Comparison of ENCODE assay signal across 9 mouse cellular contexts in genomic region chr7:122242260-122242659, GRCm38 (mm10). TPM values are rescaled to one million over a fixed set of nuclear protein-coding genes. Genes with fewer than 3 reads are reported as not detected.
DNase-seq lines count a peak whose midpoint lies in the region; ATAC-seq and TF ChIP-seq lines count a peak whose summit lies in the region.
"Had no signal": no experiment of that assay in that cellular context is flagged by ENCODE, and none has a peak within 500 bp of the region (broad histone marks: within the 10 kb centered on the region; RNA-seq: fewer than 3 reads in every experiment).

No protein-coding gene starts in this region.

- ATAC-seq in common myeloid progenitor, adult 5-6 weeks (replicated peaks; ENCODE audit: low read depth, poor library complexity, severe bottlenecking), result peak; percentile 94
- peak; percentile 80 for ATAC-seq in inflammation-experienced regulatory T-cells, adult 6 months
- peak; percentile 85 for ATAC-seq in megakaryocyte-erythroid progenitor cell, adult 5-6 weeks (replicated peaks; ENCODE audit: low FRiP score, low TSS enrichment, poor library complexity, severe bottlenecking)

- peak in 1 of 2 experiments; percentile 16 for DNase-seq in heart, adult 2 months
- DNase-seq in heart, embryonic 10.5 days (ENCODE audit: low spot score), result no peak
- peak; percentile 25 for DNase-seq in urinary bladder, postnatal 14 days (ENCODE audit: low spot score)
- no peak for DNase-seq in urinary bladder, adult 2 months (ENCODE audit: low spot score)
- DNase-seq in gastrocnemius, adult 8-10 months (ENCODE audit: low spot score in 2 of 2), result no peak

- H3K9ac ChIP-seq in heart, adult 2 months (ENCODE audit: low read depth, low read length), result no peak overlapping the region
- H3K9ac ChIP-seq: limb, embryonic 12.5 days had no signal

- H3K9me3 ChIP-seq in heart, embryonic 10.5 days, result no peaks in the 10 kb centered on the region
- H3K9me3 ChIP-seq: limb, embryonic 12.5 days had no signal

- no peak for TF ChIP-seq POLR2A in heart, adult 2 months (IDR thresholded peaks at IDR 0.05; ENCODE audit: insufficient read depth, low read depth, low read length)

- H3K27ac ChIP-seq in heart, adult 2 months, result no peak overlapping the region
- no peak overlapping the region for H3K27ac ChIP-seq in heart, embryonic 10.5 days
- H3K27ac ChIP-seq: limb, embryonic 12.5 days had no signal

- no peak overlapping the region for H3K4me3 ChIP-seq in heart, adult 2 months
- H3K4me3 ChIP-seq in heart, embryonic 10.5 days, result no peak overlapping the region
- H3K4me3 ChIP-seq: limb, embryonic 12.5 days had no signal

- H3K79me2 ChIP-seq in heart, adult 2 months (replicated peaks; ENCODE audit: control insufficient read depth, insufficient read depth, low read length), result no peaks in the 10 kb centered on the region

- no peak for TF ChIP-seq EP300 in heart, adult 2 months (IDR thresholded peaks at IDR 0.05; ENCODE audit: insufficient read depth, low read depth, low read length)

- 0 out of 2 replicates have a peak, but pooled peaks cover 2% of the 10 kb centered on the region for H3K27me3 ChIP-seq in heart, adult 2 months (ENCODE audit: control insufficient read depth, insufficient read depth, low read length)
- no peaks in the 10 kb centered on the region for H3K27me3 ChIP-seq in heart, embryonic 10.5 days (ENCODE audit: insufficient read depth, poor library complexity, severe bottlenecking)
- H3K27me3 ChIP-seq: limb, embryonic 12.5 days had no signal

- intact Hi-C loops in heart, adult 2 months (cut with DNase I), result loop anchor here (1.0 kb wide), 1 partner anchor 43 kb away; no protein-coding TSS in a partner anchor

- no peaks in the 10 kb centered on the region for H3K4me1 ChIP-seq in heart, adult 2 months (ENCODE audit: control insufficient read depth, insufficient read depth, low read length)
- H3K4me1 ChIP-seq in heart, embryonic 10.5 days, result no peaks in the 10 kb centered on the region
- H3K4me1 ChIP-seq: limb, embryonic 12.5 days had no signal

- WGBS in heart, adult 2 months, result 40% methylated on average over 1 of the region's 1 CpGs
- WGBS in heart, embryonic 10.5 days, result 46% methylated on average over 1 of the region's 1 CpGs

- H3K36me3 ChIP-seq in heart, adult 2 months (ENCODE audit: control insufficient read depth, insufficient read depth, low read length), result no peaks in the 10 kb centered on the region
- no peaks in the 10 kb centered on the region for H3K36me3 ChIP-seq in heart, embryonic 10.5 days
- H3K36me3 ChIP-seq: limb, embryonic 12.5 days had no signal

- TF ChIP-seq CTCF in heart, adult 2 months (IDR thresholded peaks at IDR 0.05), result peak; percentile 87

RNA-seq across cellular contexts. Expression of gene Chp2, which starts 23.0 kb away (rescaled TPM):
- total RNA-seq in heart, adult 2 months (2021), result 1 to 10 TPM; 2.9 to 3.7 TPM
- 2.5 and 3.7 TPM in 2 replicates for polyA plus RNA-seq in heart, adult 2 months (2012; rRNA removed)
- polyA plus RNA-seq in heart, embryonic 10.5 days (2016; fragmentation: Nextera tagmentation; extraction: Ambion mirVana), result 0.18 TPM in 1 of 2 replicates, not detected in the other
- 10.8 and 13.2 TPM in 2 replicates for polyA plus RNA-seq in urinary bladder, adult 2 months (2012; rRNA removed)
- 0.24 TPM in 1 of 2 replicates, not detected in the other for total RNA-seq in common myeloid progenitor, adult 5-6 weeks (2017)
- not detected for polyA plus RNA-seq in inflammation-experienced regulatory T-cells, adult 6 months (2017; shearing (Covaris generic))
- total RNA-seq in megakaryocyte-erythroid progenitor cell, adult 5-6 weeks (2014; fragmentation: Nextera tagmentation), result not detected in 2 replicates
- total RNA-seq in megakaryocyte-erythroid progenitor cell, adult 5-6 weeks (2017), result not detected in 2 replicates
- total RNA-seq in gastrocnemius, adult 8-10 months (2022), result 1 to 10 TPM; 2.5 to 4.3 (median 3.4) TPM
- polyA plus RNA-seq: limb, embryonic 12.5 days had no signal

RNA-seq across cellular contexts. Expression of gene Prkcb, which starts 46.3 kb away (rescaled TPM):
- 1 to 10 TPM; 3.8 to 4.5 TPM for total RNA-seq in heart, adult 2 months (2021)
- polyA plus RNA-seq in heart, adult 2 months (2012; rRNA removed), result 3.6 and 4.5 TPM in 2 replicates
- polyA plus RNA-seq in heart, embryonic 10.5 days (2016; fragmentation: Nextera tagmentation; extraction: Ambion mirVana), result 13.3 and 14.3 TPM in 2 replicates
- polyA plus RNA-seq in urinary bladder, adult 2 months (2012; rRNA removed), result 121 and 158 TPM in 2 replicates
- 3.7 and 4.8 TPM in 2 replicates for total RNA-seq in common myeloid progenitor, adult 5-6 weeks (2017)
- polyA plus RNA-seq in inflammation-experienced regulatory T-cells, adult 6 months (2017; shearing (Covaris generic)), result 10 to 100 TPM; 45.1 to 89.5 (median 71.9) TPM
- total RNA-seq in megakaryocyte-erythroid progenitor cell, adult 5-6 weeks (2014; fragmentation: Nextera tagmentation), result 6.0 and 11.4 TPM in 2 replicates
- 0.19 and 3.6 TPM in 2 replicates for total RNA-seq in megakaryocyte-erythroid progenitor cell, adult 5-6 weeks (2017)
- 1 to 10 TPM in 1 of 4 experiments, under 1 TPM in 3; 0.15 to 1.2 (median 0.73) TPM for total RNA-seq in gastrocnemius, adult 8-10 months (2022)

RNA-seq across cellular contexts. Expression of gene Ern2, which starts 56.3 kb away (rescaled TPM):
- not detected for total RNA-seq in heart, adult 2 months (2021)
- polyA plus RNA-seq in heart, adult 2 months (2012; rRNA removed), result 0.53 TPM in 1 of 2 replicates, not detected in the other
- polyA plus RNA-seq in heart, embryonic 10.5 days (2016; fragmentation: Nextera tagmentation; extraction: Ambion mirVana), result not detected in 2 replicates
- polyA plus RNA-seq in urinary bladder, adult 2 months (2012; rRNA removed), result 1.4 and 1.5 TPM in 2 replicates
- not detected in 2 replicates for total RNA-seq in common myeloid progenitor, adult 5-6 weeks (2017)
- not detected for polyA plus RNA-seq in inflammation-experienced regulatory T-cells, adult 6 months (2017; shearing (Covaris generic))
- total RNA-seq in megakaryocyte-erythroid progenitor cell, adult 5-6 weeks (2014; fragmentation: Nextera tagmentation), result not detected in 2 replicates
- total RNA-seq in megakaryocyte-erythroid progenitor cell, adult 5-6 weeks (2017), result not detected in 2 replicates
- total RNA-seq in gastrocnemius, adult 8-10 months (2022), result not detected
